Mouse (Mus musculus) hindbrain, embryonic 11.5 days (tissue): ENCODE data around the gene Gm10234. TPM values are rescaled to one million over a fixed set of nuclear protein-coding genes. Genes with fewer than 3 reads are reported as not detected.

Experiments used
- ATAC-seq: fragments of 200-750 bp; cut with Nextera tagmentation; 2 replicates; pipeline ENCODE4 v1.8.0; 2017; ENCODE audit warnings: mild to moderate bottlenecking, moderate TSS enrichment, moderate library complexity; ENCODE audit not compliant: low FRiP score
- DNase-seq: peaks from one replicate; pipeline ENCODE4 v3.0.0-alpha.2; 2015; ENCODE audit warnings: low spot score
- H3K27ac ChIP-seq: fragments of 300-500 bp; sonication (generic); 2 replicates; pipeline ENCODE4 v1.5.1; 2014; ENCODE audit warnings: mild to moderate bottlenecking, low read depth, low read length
- H3K27me3 ChIP-seq: fragments of 300-500 bp; sonication (generic); 2 replicates; pipeline ENCODE4 v1.6.1; 2014; ENCODE audit warnings: mild to moderate bottlenecking, low read length, moderate library complexity, mixed read lengths; ENCODE audit not compliant: control insufficient read depth, insufficient read depth
- H3K36me3 ChIP-seq: fragments of 300-500 bp; sonication (generic); 2 replicates; pipeline ENCODE4 v1.6.1; 2014; ENCODE audit warnings: mild to moderate bottlenecking, low read length, moderate library complexity, mixed read lengths; ENCODE audit not compliant: control insufficient read depth, insufficient read depth
- H3K4me1 ChIP-seq: fragments of 300-500 bp; sonication (generic); replicated peaks from 2 replicates; pipeline ENCODE4 v1.6.1; 2014; ENCODE audit warnings: low read length, mixed read lengths; ENCODE audit not compliant: control insufficient read depth, insufficient read depth
- H3K4me2 ChIP-seq: fragments of 300-500 bp; sonication (generic); replicated peaks from 2 replicates; pipeline ENCODE4 v1.6.1; 2014; ENCODE audit warnings: mild to moderate bottlenecking, low read depth, low read length
- H3K4me3 ChIP-seq: fragments of 300-500 bp; sonication (generic); 2 replicates; pipeline ENCODE4 v1.5.1; 2014; ENCODE audit warnings: low read depth, low read length
- H3K9ac ChIP-seq: fragments of 300-500 bp; sonication (generic); 2 replicates; pipeline ENCODE4 v1.6.1; 2014; ENCODE audit warnings: low read depth, low read length
- H3K9me3 ChIP-seq: fragments of 300-500 bp; sonication (generic); 2 replicates; pipeline ENCODE4 v1.6.1; 2016; ENCODE audit warnings: low read length; ENCODE audit not compliant: control insufficient read depth
- WGBS: fragments of 180-500 bp; shearing (Covaris S2); extraction: QIAGEN DNeasy Blood & Tissue Kit; methylation state at CpG from one replicate; pipeline ENCODE4 v1.1.7; 2014; 5-methylcytosine and 5-hydroxymethylcytosine counted together
- polyA plus RNA-seq: library from polyadenylated mRNA; unstranded; fragments of >200 nt; fragmentation: Nextera tagmentation; extraction: Ambion mirVana; gene quantifications from 2 replicates; pipeline ENCODE4 v1.2.1, GENCODE M21; 2014

Gm10234 gene
- polyA plus RNA-seq = not detected in 2 replicates

- DNase-seq (no peak), ATAC-seq (no peak)
- Histone ChIP-seq H3K27me3 (no peaks in the 10 kb centered on the region), H3K4me1 (no peaks in the 10 kb centered on the region), H3K4me2 (no peak within 1 kb of the TSS), H3K4me3 (no peak within 1 kb of the TSS), H3K27ac (no peak within 1 kb of the TSS), H3K9ac (no peak within 1 kb of the TSS), H3K36me3 (no peaks in the 10 kb centered on the region), H3K9me3 (no peaks in the 10 kb centered on the region)
Measured at GRCm38 (mm10) chr6:95321812-95322211, at the start of gene Gm10234. Gene Gm10234, plus strand, starts transcription at chr6:95322112.

DNA sequence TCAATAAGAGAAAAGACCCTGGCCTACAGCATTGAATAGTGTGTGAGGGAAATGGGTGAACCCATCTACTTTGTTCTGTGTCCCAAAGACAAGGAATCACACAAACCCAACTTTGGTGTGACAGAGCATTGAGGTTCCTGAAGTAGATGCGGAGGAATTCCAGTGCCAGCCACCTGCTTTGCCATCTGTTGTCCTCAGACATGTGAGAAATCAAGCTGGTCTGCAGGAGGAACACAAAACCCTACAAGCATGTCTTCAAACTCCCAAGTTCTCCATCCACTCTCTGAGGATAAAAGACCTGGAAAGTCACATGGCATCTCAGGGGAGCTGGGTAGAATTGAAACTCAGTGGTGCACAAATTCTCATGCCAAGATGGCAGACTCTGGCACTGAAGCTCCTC is 44.3 kb upstream of the Gm10234 start:
- Histone ChIP-seq H3K27me3 (no peaks in the 10 kb centered on the region), H3K4me2 (no peak overlapping the region), H3K27ac (no peak overlapping the region), H3K9ac (no peak overlapping the region), H3K36me3 (no peaks in the 10 kb centered on the region), H3K4me3 (no peak overlapping the region), H3K9me3 (no peaks in the 10 kb centered on the region), H3K4me1 (no peaks in the 10 kb centered on the region)
- 94% methylated on average over 1 of the region's 1 CpGs for WGBS
- no peak for ATAC-seq
- no peak for DNase-seq

DNA sequence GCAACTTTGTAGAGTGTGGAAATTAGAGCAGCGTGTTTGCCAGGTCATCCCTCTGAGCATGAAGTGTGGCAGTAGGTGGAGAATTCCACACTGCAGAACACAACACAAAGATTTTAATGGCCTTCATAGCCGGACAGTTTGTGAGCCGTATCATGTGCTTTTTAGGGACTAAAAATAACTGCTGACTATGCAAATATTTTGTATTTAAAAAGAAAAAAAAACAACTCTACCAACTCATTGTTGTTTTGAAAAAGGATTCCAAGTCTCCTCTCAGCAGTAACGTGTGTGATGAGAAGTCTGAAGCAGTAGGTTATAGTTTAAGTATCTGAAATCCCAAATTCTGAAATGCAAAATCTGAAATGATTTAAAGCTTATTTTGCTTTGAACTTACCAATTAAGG is 25.9 kb upstream of the Gm10234 start:
- H3K27ac ChIP-seq = no peak overlapping the region
- H3K36me3 ChIP-seq = no peaks in the 10 kb centered on the region
- no peak for ATAC-seq
- H3K9me3 ChIP-seq = no peaks in the 10 kb centered on the region
- no peak overlapping the region for H3K4me2 ChIP-seq
- H3K4me1 ChIP-seq = no peaks in the 10 kb centered on the region
- no peaks in the 10 kb centered on the region for H3K27me3 ChIP-seq
- WGBS = 83% methylated on average over 4 of the region's 4 CpGs
- no peak for DNase-seq
- H3K9ac ChIP-seq = no peak overlapping the region
- H3K4me3 ChIP-seq = no peak overlapping the region

GRCm38 (mm10) chr6:95298387-95298786 is 23.5 kb upstream of the Gm10234 start:
- Histone ChIP-seq H3K27me3 (no peaks in the 10 kb centered on the region), H3K9ac (no peak overlapping the region), H3K4me3 (no peak overlapping the region), H3K4me2 (no peak overlapping the region), H3K27ac (no peak overlapping the region), H3K36me3 (no peaks in the 10 kb centered on the region), H3K9me3 (no peaks in the 10 kb centered on the region), H3K4me1 (no peaks in the 10 kb centered on the region)
- 74% methylated on average over 3 of the region's 3 CpGs for WGBS
- ATAC-seq (no peak), DNase-seq (no peak)

- ATAC-seq (no peak), DNase-seq (no peak)
- Histone ChIP-seq H3K36me3 (no peaks in the 10 kb centered on the region), H3K27me3 (no peaks in the 10 kb centered on the region), H3K27ac (no peak overlapping the region), H3K9ac (no peak overlapping the region), H3K4me2 (no peak overlapping the region), H3K4me1 (no peaks in the 10 kb centered on the region), H3K9me3 (no peaks in the 10 kb centered on the region), H3K4me3 (no peak overlapping the region)
- WGBS = 78% methylated on average over 2 of the region's 2 CpGs
Measured at GRCm38 (mm10) chr6:95300658-95301057, 21.3 kb upstream of the Gm10234 start.

GRCm38 (mm10) chr6:95331191-95331590 is 9.3 kb downstream of the Gm10234 start:
- no peak for ATAC-seq
- H3K4me3 ChIP-seq = no peak overlapping the region
- DNase-seq = no peak

GRCm38 (mm10) chr6:95334781-95335180 is 12.9 kb downstream of the Gm10234 start:
- Histone ChIP-seq H3K9me3 (no peaks in the 10 kb centered on the region), H3K9ac (no peak overlapping the region), H3K4me1 (no peaks in the 10 kb centered on the region), H3K36me3 (no peaks in the 10 kb centered on the region), H3K4me2 (no peak overlapping the region), H3K27me3 (no peaks in the 10 kb centered on the region), H3K4me3 (no peak overlapping the region), H3K27ac (no peak overlapping the region)
- ATAC-seq (no peak), DNase-seq (no peak)
- WGBS = 90% methylated on average over 6 of the region's 6 CpGs

More at GRCm38 (mm10) chr6:95331191-95331590, 9.3 kb downstream of the Gm10234 start:
- H3K4me2 ChIP-seq = no peak overlapping the region
- no peaks in the 10 kb centered on the region for H3K27me3 ChIP-seq
- H3K36me3 ChIP-seq = no peaks in the 10 kb centered on the region
- no peak overlapping the region for H3K9ac ChIP-seq
- H3K9me3 ChIP-seq = no peaks in the 10 kb centered on the region
- 86% methylated on average over 5 of the region's 5 CpGs for WGBS
- H3K27ac ChIP-seq = no peak overlapping the region
- no peaks in the 10 kb centered on the region for H3K4me1 ChIP-seq

DNA sequence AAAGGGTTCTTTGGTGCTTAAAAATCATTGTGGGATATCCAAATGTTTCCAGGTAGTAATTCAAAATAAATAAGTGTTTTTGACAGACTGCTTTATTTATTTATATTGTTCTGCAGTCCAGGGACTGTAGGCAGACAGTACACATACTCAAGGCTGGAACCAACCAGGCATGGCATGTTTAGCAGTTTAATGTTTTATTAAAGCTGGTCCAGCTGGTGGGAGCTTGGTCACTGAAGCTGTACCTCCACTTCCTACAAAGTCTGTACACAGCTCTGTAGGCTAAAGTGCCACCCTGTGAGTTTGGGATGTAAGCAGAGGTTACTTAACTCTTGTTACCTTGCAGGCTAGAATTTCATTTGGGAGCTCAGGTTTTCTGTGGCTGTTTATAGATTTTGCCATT is 27.5 kb downstream of the Gm10234 start:
- ATAC-seq (no peak), DNase-seq (no peak)
- H3K27me3 ChIP-seq = no peaks in the 10 kb centered on the region
- H3K27ac ChIP-seq = no peak overlapping the region
- H3K4me1 ChIP-seq = no peaks in the 10 kb centered on the region
- no peak overlapping the region for H3K9ac ChIP-seq
- no peak overlapping the region for H3K4me2 ChIP-seq
- no peak overlapping the region for H3K4me3 ChIP-seq
- H3K36me3 ChIP-seq = no peaks in the 10 kb centered on the region
- no peaks in the 10 kb centered on the region for H3K9me3 ChIP-seq

GRCm38 (mm10) chr6:95353043-95353442 is 31.1 kb downstream of the Gm10234 start:
- DNase-seq (no peak), ATAC-seq (no peak)
- 93% methylated on average over 7 of the region's 7 CpGs for WGBS
- H3K9me3 ChIP-seq = no peaks in the 10 kb centered on the region
- H3K4me2 ChIP-seq = no peak overlapping the region
- no peak overlapping the region for H3K9ac ChIP-seq
- no peaks in the 10 kb centered on the region for H3K27me3 ChIP-seq
- no peaks in the 10 kb centered on the region for H3K4me1 ChIP-seq
- H3K36me3 ChIP-seq = no peaks in the 10 kb centered on the region
- H3K4me3 ChIP-seq = no peak overlapping the region
- H3K27ac ChIP-seq = no peak overlapping the region
